Mouse (Mus musculus) thymus, postnatal 4 days (tissue): Measurements from ENCODE around the gene Exosc7.

Source experiments
- DNase-seq: peaks from one replicate; pipeline ENCODE4 v3.0.0; 2021

Gene Exosc7

DNA sequence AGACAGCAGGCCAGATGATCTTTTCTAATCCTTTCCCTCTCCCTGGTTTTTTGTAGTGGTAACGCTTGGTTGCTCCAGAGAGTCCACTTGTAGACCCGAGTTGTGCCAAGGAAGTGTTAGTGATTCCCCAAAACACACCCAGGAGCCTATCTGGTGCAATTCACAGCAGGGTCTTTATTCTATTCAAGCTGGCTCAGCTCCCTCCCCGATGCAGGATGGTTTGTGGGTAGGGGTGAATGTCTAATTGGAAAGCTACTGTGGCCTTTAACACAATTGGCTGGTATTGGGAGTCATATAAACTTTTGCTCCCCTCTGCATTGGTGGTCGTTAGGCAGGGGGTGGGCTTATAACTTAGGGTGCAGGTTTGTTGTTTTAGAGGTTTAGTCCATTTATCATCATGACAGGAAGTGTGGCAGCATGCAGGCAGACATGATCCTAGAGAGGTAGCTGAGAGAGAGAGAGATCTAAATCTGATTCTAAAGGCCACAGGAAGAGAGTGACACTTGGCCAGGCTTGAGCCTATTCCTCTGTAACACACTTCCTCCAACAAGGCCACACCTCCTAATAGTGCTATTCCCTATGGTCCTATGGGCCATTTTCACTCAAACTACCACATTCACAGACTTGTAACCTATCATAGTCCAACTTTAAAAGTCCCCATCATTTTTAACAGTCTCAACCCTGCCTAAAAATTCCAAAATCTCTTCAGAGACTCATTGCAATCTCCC lies 27.0 kb downstream of the Exosc7 start:
- no peak for DNase-seq

DNA sequence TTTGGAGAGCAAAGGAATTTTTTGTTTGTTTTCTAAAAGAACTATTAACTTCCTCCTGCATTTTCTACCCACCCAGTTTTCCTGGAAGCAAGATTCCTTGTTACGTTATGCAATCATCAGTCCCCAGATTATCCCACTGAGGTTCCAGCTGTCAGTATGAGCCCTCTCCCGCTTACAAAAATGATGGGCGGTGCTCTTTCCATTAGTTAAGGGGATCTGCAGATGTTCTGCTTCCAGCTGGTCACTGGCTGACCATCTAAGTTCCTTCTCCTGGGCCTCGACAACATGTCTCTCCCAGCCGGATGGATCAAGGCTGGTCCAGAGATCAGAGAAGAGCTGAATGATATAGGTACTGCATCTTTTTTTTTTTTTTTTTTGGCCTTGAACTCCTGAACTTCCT lies 35.4 kb downstream of the Exosc7 start:
- no peak for DNase-seq

DNA sequence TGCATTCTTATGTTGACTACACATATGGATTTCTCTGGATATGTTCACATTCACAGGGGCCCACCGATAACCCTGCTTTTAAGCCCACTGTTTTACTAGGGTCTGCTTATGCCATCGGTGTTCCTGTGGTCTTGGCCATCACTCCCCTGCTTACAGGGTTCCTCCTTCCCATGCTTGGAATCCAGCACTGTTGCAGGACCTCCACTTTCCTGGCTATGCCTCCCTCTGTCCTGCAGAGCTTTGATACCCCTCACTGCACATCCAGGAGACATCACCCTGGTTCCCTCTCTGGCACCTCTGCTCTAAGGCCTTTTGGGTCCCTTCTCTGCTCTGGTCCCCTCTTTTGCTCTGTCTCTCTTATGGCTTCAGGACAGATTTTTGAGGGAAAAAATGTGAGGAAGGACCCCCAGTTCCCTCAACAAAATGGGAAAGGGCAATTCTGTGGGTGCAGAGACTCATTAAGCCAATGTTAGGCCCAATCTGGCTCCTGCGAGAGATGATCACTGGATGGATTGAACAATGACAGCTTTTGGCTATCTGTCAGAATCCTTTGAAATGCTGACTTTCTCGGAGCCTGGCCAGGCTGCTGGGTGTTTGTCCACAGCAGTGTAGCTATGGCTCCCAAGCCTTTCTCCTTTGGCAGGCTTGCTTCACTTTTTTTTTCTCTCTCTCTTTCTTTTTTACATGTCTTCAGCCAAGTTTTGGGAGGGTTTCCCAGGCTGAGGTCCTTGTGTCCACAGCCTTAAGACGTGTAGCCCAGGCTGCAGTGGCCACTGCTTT lies 37.4 kb downstream of the Exosc7 start, which contains the start of gene Clec3b:
Gene Clec3b (plus strand): TSS at position 706 of the 780 bp plus-strand sequence.
- DNase-seq = no peak

DNA sequence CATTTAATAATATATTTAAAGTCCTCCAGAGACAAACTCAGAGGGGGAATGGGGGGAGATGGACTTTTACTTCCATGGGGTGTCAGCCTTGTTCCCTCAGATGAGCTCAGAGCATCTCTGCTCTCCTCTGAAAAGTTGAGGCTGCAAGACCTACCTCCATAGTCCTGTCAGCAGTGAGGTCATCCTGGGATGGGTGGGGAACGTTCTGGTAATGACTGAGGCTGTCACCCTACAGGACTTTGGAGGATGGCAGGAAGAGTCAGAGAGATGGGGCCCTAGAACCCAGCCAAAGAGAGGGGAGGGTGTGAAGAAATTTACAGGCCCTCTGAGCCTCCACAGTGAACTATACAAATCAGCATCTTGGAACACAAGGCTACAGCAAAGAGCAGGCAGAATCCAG lies 38.5 kb downstream of the Exosc7 start:
- peak; percentile 23 for DNase-seq

DNA sequence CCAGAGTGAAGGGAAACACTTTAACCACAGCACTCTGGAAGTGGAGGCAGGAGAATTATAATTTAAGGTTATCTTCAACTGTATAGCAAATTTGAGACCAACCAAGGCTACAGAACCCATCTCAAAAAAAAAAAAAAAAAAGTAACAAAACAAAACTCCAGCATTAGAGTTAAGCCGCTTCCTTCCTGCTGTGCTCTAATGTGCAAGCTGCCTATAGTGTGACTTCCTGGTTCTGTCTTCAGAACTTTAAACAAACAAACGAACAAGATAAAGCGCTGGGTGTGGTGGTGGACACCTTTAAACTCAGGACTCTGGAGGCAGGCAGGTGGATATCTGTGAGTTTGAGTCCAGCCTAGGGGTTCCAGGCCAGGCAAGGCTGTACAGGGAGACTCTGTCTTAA lies 39.0 kb downstream of the Exosc7 start:
- peak; percentile 31 for DNase-seq

DNA sequence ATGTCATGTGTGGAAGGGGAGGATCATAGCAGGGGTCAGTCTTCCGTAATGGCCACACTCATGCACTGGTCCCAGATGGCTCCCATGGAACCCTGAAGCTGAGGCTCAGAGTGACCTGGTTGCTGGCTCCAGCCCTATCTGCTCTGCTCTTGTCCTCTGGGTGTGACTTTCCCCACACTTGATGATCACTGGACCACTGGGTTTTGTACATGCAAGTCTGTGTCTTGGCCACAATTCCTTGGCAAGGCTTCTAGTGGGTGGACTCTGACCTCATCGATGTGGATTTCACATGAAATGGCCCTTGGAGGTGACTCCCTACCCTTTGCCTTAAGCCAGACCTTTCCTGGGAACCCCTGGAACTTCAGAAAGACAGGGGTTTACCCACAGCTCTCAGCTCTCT lies 40.1 kb downstream of the Exosc7 start:
- no peak for DNase-seq

DNA sequence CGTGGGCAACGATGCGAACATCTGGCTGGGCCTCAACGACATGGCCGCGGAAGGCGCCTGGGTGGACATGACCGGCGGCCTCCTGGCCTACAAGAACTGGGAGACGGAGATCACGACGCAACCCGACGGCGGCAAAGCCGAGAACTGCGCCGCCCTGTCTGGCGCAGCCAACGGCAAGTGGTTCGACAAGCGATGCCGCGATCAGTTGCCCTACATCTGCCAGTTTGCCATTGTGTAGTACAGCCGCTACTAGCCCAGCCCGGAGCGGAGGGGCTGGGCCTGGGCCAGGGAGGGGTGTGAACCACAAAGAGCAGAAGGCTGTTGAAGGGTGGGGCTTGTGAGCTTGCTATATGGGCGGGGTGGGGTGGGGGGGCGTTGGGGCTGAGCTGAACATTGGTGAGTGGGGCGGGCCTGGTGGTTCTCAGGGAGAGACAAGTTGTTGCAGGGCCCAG lies 43.9 kb downstream of the Exosc7 start:
- DNase-seq = peak; percentile 75

DNA sequence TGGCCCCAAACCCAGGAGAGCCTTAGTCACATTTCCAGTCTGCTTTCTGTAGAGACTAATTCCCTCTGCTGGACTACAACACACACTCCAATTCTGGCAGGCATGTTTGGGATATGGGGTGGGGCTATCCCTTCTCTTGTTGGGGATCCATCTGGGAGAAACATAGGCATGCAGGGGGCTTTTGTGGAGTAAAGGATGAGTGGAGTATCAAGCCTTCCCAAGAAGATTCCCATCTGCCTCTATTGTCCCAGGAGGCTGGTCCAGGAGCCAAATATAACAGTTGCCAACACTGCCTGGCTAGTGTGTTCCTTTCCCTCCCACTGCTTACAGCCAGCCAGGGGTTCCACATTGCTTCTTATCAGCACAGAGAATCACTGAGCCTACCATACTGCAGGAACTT lies 44.7 kb downstream of the Exosc7 start:
- no peak for DNase-seq

DNA sequence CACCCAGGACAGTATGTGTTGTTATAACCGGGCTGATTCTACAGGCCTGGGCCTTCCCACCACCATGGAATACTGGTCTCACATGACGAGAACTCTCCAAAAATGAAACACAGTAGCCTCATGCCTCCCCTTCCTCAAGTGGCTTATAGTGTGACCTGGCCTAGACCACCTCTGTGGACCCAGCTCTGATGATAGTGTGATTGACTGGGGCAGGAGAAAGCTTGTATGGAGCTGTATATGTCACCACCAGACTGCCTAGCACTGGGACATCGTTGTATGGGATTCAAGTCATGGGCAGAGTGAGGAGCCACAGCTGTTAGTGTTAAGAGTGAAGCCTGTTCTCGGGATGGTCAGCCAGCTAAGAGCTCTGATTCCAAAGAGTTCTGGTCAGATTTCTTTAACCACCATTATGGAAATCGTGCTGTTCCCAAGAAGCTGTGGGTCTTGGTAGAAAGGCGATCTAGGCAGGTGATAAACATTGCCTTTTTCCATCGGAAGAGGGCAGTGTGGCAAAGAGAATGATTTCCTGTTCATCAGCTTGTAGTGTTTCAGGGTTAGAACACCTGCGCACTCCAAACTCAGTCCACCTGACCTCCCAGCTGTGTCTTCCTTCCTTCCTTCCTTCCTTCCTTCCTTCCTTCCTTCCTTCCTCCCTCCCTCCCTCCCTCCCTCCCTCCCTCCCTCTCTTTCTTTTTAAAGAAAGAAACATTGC lies 45.3 kb downstream of the Exosc7 start:
- DNase-seq = peak; percentile 68

DNA sequence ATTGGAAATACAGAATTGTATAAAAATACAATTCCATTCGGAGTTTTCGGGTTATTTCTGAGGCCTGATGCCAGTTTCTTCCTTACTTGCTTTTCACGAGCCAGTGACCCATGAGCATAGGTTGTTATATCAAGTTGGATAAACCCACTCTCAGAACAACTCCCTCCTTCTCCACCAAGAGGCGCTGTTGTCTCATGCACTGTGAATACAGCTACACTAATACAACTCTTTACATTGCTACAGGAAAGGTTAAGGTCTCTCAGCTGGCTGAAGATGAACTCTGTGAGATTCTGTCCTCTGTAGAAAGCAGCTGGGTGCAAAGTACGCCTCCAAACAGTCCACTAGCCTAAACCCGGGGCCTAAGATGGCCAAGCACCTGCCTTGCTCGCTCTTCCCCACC lies 46.3 kb downstream of the Exosc7 start:
- peak; percentile 77 for DNase-seq

DNA sequence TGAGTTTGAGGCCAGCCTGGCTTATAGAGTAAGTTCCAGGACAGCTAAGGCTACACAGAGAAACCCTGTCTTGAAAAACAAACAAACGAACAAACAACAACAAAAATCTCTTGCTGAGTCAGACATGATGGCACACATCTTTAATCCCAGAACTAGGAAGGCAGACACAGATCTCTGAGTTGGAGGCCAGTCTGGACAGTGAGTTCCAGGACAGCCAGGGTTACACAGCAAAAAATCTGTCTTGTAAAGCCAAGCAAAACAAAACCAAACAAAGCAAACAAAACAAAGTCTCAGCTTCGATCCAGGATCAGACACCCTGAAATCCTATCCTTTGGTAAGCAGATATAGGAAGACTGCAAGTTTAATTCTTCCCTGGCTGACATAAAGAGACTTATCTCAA lies 48.8 kb downstream of the Exosc7 start:
- DNase-seq = no peak

DNA sequence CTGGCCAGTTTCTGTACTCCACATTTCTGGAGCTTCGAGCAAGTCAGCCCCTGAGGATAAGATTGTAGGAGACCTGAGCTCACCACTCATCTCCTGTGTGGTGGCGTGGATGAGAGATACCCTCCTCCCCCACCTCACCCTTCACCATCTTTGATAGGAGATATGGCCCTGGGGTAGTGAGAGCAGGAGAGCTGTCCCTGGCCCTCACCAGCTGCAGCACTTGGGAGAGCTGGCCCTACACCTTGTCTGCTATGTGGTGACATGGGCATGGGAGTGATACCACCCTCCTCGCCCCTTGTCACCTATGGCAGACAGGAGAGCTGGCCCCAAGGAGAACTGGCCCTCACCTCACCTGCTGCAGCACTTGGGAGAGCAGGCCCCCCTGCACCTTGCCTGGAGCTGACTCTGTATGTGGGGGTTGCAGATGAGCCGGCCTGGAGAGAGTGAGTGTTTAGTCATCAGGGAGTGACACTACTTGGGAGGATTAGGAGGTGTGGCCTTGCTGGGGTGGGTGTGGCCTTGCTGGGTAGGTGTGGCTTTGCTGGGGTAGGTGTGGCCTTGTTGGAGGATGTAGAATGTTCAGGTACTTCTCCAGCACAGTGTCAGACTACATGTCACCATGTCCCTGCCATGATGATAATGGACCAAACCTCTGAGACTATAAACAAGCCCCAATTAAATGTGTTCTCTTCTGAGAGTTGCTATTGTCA lies 50.1 kb downstream of the Exosc7 start:
- DNase-seq = no peak

DNA sequence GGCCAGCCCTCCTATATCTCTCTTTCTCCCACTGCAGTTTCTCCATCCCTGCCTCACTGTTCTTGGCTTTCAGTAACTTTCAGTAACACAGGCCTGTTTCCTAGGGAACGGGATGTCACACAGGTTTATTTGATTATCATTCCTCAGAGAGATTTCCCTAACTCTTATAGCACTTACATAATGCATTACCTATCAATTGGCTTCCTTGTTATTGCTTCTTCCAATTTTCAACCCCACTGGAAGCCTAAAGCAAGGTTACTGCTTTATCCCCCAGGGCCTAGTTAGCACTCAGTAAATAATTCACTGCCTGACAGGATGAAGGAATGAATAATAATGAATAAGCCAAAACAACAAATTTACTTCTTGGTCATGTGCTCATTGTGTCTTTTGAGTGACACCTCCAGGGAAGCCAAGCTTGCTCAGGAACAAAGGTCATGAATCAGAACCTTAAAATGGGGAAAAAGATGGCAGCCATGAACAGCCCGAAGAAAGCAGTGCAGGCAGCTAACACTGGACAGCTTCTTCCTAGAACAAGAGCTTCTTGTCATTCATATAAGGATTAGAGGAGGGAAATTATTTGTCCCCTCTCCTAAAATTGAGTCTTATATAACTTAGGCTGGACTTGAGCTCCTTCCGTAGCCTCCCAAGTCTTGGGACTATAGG lies 52.9 kb downstream of the Exosc7 start:
- no peak for DNase-seq

DNA sequence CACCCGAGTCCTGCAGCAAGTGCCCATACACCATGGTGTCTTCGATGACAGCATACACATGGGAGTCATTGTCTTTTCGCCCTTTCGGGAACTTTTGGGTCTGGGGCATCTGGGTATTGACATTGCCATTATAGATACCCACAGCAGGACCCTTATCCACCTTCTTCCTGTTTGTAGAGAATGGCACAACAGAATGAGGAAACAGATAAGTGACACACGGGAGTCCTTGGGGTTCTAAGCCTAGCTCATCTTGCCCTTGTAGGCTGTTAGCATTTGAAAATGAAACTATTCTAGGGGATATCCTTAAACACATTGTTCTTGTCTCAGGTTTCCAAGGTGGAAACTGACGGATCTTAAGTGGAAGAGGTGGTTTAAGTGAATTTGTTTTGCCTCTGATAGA lies 60.7 kb downstream of the Exosc7 start:
- DNase-seq = no peak

DNA sequence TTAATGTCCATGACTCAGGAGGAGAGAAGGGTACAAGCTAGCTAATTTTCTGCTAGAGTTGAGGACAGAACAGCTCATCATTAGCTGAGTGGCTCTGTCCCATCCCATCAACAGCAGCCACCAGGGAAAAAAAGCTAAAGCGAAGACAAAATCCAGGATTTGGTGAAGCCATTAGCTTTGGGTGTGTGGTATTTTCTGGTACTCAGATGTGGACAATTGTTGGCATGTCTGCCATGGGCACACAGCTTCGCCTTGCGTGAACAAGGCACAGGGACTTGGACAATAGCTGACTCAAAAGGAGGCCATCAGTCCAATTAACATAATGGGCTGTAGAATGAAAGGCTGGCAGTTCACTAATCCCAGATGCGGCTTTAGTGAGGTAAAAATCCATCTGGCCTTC lies 61.3 kb downstream of the Exosc7 start:
- no peak for DNase-seq

DNA sequence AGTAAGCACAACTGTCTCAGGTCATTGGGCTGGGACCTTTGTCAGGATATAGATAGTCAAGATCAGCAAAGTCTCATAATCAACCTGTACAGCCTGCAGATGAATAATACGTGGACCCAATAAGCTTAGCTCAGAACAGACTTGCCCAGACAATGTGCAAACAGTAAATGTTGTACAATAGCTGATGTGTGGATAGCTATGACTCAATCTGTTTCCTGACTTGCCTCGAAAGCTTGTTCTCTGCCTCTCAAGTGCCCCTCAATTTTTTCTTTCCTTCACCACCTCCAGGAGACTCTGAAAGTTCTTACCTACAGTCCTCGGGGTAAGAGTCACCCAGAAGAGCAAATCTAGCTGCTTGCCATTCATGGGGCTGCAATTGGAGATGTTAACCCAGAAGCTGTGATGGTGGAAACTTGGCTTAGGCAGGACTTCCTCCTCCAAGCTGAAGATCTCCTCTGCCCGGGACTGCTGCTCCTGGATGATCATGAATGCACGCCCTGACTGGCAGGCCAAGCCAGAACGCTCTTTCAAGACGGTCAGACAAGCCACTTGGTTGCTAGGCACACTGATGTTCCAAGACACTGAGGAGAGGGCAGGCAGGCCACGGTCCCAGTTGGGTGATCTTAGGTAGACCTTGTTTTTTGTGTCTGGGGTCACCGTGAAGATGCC lies 64.5 kb downstream of the Exosc7 start:
- no peak for DNase-seq

DNA sequence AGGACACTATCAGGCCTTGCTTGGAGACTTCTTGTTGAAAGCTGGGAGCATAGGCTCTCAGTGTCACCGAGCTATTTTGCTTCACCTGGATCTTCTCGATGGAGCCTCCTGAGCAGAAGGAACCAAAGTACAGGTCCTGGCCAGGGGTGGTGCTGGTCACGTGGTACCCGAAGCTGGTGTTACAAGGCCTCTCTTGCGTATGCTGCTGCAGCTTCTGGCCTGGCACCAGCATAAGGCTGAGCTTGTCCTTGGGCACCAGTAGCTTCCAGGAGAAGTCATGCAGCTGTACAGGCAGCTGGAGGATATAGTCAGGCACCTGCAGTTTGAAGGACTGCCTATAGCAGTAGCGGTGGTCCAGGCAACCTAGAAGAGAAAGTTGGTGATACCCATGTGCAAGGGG lies 67.0 kb downstream of the Exosc7 start:
- DNase-seq = no peak

DNA sequence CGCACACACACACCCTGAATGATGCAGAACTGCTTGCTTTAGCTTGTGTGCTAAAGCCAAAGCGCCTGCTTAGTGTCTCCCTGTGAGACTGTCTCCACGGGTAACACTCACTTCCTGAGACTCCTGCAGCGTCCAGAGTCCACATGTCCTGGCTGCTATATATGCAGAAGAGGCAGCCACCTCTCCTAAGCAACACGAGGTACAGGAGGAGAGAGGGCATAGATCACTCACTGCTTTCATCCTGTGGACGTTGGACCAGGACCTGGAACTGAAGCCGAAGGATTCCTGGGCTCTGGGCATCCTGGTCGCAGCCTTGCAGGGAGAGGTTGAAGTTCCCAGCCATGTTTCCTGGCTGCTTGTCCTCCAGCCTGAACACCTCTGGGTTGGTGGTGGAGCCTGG lies 70.2 kb downstream of the Exosc7 start:
- DNase-seq = no peak

DNA sequence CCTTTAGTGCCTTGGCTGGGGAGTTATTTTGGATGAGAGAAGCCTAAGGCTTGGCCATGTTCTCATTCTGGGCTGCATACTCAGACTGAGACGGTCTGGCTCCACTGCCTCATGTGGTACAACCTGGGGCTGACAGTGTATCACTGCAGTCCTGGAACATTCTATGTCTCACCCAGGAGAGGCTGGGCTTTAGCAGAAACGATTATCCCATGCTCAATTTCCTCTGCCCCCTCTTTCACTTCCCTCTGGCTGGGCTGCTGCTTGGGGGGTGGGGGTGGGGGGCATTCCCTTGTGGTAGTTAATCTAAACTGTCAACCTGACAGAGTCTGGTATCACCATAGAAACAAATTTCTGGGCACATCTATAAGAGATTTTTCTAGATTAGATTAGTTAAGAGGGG lies 72.5 kb downstream of the Exosc7 start:
- DNase-seq = no peak
